Mouse (Mus musculus) ovary, adult 18-20 months (tissue): ENCODE data around the gene Gpx7.
"Not testable (repeated sequence)": the region's sequence is repeated elsewhere in the genome, so short reads cannot be mapped to it uniquely, and the experiment has no call there.

Source experiments
- DNase-seq: peaks from one replicate; pipeline ENCODE4 v3.0.0; 2022; ENCODE audit warnings: low spot score, mixed read lengths

Gpx7 gene

DNA sequence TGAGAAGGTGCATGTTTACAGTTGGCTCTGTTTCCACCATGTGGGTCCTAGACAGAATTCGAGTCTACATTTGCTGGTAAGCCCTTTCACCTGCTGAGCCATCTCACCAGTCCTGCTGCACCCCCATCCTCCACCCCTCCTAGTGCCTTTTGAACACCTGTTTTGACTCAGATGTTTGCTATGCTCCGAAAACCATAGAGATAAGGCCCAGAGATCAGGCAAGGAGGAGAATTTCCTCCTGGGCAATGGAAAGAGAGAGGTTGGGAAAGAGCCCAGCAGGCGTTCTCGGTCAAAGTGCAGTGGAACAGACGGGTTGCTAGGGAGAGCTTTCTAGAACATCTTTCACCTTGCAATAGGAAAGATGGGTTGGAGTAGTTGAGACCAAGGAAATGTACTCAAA lies 15.6 kb downstream of the Gpx7 start:
- DNase-seq, result no peak

DNA sequence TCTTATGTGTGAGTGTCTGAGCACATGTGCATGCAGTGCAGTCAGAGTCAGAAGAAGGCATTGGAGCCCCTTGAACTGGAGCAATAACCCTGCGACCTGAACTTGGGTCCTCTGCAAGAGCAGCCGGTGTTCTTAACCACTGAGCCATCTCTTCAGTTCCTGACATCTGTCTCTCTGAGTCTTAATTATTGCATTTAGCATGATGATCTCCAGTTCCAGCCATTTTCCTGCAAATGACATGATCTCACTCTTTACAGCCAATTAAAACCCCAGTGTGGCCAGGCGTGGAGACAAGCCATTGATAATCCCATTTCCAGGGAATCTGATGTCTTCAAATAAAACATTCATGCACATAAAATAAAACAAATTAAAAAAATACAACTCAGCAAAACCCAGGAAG lies 18.0 kb downstream of the Gpx7 start:
- DNase-seq, result no peak

DNA sequence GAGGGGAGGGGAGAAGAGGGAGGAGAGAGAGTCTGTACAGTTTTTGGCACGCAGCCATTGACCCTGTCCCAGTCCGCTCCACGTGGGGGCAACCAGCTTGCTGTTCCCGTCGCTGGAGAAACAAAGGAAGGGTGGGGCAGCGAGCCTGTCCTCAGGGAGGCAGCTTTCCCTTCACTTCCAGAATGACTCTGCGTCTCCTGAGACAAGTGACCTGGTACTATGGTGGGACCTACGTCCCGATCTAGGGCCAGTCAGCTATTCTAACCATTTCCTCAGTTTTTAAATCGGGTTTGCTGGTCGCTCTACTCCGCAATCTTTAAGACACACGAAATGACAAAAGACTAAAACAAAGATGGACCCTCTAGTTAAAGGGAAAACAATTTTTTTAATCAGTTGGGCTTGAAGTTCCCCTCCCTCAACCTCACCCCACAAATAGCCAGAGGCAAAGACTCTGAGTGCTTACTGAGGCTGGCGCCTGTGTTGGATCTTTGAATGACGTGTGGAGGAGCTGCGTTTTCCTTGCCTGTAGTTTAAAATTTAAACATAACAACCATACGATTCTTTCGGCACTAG lies 19.0 kb downstream of the Gpx7 start:
- peak; percentile 69 for DNase-seq

DNA sequence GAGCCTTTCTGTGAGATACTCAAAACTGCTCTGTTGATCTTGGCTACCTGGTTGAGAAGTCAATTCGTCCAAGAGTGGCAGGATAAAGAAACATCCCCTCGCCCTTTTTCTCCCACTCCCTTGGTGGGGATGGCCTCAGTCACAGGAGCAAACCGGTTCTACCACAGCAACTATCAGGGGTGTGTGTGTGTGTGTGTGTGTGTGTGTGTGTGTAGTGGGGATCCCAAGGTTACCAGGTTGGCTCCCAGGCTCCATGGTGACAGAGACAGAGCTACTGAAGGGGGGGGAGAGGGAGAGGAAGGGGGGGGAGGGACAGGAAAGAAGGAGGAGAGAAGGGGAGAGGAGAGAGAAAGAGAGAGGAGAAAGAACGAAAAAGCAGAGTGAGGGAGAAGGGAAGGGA lies 19.7 kb downstream of the Gpx7 start:
- DNase-seq, result no peak

DNA sequence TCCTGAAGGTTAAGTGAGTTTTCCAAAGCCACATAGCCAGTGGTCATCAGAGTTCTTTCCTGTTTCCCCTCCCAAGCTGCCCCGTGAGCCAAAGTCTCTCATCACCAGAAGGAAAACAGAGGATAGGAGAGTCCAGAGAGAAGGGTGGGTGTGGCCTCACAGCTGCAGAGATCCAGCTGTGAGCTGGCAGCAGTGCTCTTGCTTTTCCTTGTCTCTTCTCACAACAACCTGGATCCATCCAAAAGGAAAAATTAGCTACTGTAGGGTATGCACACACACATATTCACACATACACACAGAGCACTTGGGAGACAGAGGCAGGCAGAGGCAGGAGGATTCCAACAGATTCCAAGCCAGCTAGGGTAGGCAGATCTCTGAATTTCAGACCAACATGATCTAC lies 20.7 kb downstream of the Gpx7 start:
- no peak for DNase-seq

DNA sequence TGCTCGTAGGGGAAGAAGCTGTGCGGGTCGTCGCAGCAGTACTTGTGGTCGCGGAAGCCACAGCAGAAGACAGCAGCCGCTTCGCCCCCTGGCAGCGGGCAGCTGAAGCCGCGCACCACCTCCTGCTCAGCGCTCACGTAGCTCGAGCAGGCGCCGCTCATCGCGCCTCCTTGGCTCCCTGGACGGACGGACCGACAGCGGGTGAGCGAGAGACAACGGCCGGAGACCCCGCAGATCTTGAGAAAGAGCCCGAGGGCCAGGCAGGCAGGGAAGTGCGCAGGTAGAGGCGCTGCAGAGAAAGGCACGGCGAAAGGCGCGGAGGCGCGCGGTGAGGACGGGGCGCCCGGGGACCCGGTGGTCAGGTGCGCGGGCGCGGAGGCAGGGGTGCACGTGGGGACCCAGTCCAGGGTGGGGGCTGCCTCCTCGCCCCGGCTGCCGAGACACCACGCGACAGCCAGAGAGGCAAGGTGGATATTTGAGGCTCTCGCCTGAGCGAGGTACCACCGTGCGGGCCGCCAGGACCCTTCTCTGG lies 23.5 kb downstream of the Gpx7 start, which contains the start of gene Shisal2a:
TSS of gene Shisal2a (minus strand) at position 167 of the 532 bp plus-strand sequence.
- no peak for DNase-seq

DNA sequence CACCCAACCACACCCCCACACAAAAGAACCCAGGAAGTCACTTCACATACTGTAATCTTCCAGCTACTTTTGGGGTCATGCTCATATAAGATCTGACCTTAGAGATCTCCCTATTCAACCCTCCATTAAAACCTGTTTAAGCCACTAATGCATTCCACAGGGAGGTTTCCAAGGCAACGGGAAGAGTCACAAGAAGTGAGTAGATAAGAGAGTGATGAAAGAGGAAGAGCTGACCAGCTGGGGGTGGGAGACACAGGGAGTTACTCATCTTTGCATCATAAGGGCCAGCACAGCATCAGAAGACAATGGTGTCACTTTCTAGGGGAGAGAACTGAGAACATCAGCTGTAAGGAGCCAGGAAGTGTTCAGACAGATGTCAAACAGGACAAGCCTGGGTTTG lies 26.6 kb downstream of the Gpx7 start:
- DNase-seq, result no peak

DNA sequence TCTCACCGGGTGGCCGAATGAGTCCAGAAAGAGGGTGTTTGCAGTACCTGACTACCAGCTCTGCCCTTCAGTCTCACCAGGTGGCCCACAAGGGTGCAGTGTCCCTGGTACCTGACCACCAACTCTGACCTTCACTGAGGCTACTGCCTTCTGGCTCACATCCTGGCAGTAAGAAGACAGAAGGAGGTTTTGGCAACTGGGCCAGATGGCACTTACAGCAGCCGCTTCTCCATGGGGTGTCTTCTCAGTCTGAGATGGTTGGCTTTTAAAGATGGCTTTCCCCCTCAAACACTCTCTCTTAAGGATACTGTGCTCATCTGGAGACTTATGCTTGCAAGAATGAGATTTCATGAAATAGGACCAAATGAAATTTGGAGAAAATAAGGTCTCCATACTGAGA lies 27.3 kb downstream of the Gpx7 start:
- no peak for DNase-seq

DNA sequence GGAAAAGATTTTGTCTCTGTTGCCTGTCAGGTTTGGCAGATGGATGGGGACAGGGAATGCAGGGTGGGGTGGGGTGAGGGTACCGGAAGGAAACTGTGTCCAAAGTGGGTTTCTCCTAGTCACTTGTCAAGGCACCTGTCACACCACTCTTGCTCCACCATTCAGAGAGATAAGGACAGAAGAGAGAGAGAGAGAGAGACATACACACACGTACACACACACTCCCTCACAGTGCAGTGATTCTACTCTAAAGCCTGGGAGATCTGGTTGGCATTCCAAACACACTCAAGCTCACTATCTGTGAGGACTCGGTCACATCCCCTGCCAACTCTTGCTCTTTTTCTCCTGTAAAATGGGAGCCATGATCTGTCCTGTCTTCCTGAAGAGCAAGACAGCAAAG lies 34.6 kb downstream of the Gpx7 start:
- DNase-seq, result no peak

DNA sequence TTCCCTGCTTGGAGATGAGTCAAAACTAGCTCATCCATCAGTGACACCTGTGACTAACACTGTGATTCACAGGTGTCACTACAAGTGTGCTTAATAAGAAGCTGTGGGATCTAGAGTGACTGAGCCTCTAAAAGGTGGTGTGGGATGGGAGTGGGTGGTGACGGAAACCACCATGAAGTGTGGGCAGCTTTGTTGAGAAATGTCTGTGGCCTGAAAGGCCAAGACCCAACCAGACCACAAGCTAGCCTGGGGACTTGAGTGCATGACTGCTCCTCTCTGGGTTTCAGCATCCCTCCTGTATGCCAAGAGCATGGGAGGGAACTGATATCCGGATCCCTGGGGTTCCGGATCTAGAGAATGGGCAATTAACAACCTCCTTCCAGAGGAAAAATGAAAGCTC lies 35.3 kb downstream of the Gpx7 start:
- DNase-seq, result no peak

DNA sequence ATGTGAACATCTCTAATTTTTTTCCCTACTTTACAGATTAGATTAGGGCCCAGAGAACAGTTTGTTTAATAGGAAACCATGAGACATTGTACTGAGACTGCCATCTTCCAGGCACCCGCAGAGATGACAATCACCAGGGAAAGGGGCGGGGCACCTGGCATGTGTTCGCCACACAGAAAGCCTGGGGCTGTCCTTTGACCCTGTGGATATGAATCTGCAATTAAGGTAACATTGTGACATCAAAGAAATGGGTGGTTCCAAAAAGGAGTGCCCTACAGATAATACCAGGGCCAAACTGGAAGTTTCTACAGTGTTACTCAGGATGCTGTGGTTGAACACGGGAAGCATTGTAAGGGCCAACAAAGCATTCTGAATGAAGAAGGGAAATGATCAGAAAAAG lies 36.4 kb downstream of the Gpx7 start:
- DNase-seq, result no peak

DNA sequence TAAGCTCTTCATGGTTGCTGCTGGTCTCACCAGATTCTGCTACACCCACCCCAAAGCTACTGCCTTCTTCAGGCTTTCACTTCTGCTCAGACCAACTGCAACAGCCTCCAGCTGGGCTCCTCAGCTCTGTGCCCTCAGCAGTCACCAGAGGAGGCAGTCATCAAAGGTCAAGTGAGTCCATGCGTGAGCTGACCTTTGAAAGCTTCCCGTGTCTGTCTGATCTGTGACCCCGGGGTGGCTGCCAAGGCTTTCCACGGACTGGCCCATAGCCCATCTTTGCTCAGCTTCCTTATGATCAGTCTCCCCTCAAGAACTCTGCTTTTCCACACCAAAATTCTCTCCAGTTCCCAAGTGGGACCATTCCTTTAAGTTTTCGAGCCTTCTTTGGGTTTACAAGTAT lies 37.5 kb downstream of the Gpx7 start:
- DNase-seq, result no peak

DNA sequence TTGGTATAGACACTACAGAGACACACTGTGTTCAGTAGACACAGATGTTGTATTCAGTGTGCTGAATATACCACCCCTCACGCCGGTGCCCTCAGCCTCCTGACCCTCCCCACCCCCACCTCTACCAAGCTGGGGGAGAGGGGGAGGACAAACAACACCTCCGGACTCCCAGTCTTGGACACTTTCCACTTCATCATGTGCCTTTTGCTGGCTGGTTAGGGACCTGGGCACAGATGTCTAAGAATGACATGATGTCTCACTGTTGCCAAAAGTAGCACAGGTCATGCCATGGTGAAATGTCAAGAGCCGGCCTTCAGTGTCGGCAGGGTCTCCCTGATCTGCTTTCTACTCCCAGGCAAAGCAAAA lies 42.7 kb downstream of the Gpx7 start:
- no peak for DNase-seq

DNA sequence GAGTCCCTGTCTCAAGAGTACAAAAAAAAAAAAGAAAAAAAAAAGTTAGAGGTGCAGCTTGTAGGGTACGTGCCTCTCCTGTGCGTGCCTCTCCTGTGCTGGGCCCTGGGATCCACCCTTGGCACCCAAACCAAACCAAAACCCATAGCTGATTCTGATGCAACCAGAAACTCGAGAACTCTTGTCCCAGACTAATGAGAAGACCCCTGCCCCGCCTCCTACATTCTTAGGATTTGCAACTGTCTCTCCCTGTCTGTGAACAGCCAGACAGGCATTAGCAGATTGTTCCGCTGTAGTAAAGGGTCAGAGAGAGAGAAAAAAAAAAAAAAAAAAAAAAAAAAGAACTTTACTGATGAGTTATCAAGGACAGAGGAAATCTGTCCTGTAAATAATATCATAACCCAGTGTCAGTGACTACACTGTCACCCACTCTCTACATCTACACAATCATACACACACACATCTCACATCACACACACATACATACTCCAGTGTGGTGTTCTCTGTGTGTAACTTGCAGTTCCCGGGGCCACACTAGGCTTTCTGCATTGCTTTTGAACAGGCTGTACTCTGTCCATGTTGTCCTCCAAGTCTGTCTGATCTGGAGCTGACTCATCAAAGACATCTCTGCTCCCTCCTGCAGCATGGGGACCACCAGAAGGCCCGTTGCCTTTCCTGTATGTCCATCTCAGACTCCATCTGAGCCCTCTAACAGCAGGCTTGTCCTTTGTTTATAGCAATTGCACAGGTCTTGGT lies 43.2 kb downstream of the Gpx7 start:
- no peak for DNase-seq

DNA sequence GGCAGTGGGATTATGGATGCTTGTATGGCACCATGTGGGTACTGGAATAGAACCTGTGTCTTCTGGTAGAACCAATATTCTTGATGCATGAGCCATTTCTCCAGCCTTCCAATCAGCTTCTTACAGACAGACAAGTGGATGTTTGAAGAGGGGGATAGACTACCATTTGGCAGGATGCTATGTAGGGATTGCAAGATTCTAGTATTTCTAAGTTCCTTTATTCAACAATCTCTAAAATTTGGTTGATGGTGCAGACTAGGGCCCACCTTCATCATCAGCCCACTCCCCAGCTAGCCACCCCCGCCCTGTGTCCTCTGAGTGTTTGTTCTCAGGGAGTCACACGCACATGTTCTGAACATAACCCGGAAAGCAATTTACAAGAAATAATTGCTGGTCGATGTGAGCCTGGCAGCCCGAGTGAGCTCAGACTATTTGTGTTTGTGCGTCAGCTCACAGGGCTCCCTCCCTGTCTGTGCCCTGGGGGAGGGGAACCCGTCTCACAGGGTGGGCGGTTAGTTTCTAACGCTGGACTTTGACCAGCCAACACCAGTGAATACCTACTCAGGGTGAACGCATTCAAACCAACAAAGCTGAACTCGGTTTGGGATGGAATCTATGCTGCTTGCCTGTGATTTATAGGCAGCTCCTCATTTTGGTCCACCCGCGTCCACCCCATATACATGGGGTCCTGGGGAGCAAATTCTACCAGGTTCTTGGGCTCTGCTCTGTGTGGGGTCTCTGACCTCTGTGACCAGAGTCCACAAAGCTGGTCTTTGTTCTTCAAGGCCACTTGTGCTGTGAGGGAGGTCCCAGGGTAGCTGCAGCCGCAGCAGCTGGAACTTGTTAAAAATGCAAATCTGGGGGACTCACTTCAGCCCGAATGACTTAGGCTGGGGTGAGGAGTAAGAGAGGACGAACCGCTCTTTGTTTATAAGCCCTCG lies 44.2 kb downstream of the Gpx7 start:
- DNase-seq, result no peak

DNA sequence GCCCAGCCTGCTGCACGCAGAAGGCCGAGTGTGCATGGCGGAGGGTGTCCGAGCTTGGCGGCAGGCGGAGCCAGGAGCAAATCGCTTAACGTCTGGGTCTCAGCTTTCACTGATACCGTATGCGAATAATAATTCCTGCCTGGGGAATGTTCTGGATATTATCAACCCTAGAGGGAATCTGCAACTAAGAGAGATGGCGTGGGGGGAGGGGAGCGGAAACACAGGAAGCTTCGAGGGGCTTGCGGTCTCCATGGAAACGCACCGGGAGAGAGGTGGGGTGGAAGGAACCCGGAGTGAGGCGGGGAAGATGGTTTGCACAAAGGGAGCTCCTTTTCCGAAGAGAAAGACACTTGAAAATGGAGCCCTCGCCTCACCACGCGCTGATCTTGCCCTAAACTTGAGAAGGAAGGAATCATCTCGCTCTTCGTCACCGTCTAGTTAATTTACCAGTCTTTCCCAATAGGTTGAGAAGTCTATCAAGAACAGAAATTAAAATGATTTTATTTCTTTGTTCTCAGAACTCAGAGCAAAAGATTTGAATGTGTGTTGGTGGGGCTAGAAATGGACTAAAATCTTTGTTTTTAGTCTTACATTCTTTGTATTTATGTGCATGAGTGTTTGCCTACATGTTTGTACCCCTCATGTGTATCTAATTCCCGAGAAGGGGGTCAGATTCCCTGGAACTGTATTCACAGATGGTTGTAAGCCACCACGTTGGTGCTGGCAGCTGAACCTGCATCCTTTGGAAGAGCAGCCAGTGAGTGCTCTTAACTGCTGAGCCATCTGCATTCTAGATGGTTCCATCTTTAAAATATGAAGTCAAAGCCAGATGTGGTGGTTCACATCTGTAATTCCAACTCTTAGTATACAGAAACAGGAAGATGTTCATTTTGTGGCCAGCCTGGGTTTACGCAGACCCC lies 46.4 kb downstream of the Gpx7 start:
- peak; percentile 59 for DNase-seq

DNA sequence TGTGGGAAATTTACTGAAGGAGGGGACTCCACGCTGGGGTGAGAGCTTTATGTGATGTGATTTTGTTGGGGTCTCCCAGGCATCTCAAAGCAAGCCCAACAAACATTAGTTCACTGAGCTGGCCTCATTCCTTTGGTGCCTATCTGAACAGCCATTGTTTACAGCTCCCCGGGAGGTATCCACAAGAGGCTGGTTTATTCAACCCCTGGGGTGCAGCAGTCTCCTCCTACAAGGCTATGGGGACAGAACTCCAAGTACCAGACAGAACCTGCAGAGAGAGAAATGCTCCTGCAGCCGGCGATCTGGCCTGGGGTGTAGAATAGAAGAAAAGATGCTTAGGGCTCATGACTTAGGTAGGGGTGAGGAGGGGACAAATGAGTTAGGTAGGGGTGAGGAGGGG lies 48.3 kb downstream of the Gpx7 start:
- DNase-seq, result no peak

DNA sequence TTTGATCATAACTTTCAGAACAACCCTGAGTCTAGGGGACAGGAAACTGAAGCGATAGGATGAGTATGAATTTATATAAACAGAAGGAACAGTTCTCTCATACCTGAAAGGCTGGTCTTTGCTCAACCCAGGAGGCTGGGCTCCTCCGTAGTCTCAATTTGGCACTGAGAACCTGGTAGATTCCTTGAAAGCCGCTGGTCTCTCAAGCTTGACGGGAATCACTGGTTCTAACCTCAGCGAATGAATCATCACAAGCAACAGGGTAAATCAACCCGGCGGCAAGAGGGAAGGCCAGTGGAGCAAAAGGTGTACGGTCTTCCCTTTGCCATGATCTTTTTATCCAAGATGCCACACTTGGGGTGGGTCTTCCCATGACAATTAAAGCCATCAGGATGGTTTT lies 49.3 kb downstream of the Gpx7 start:
- DNase-seq, result no peak

DNA sequence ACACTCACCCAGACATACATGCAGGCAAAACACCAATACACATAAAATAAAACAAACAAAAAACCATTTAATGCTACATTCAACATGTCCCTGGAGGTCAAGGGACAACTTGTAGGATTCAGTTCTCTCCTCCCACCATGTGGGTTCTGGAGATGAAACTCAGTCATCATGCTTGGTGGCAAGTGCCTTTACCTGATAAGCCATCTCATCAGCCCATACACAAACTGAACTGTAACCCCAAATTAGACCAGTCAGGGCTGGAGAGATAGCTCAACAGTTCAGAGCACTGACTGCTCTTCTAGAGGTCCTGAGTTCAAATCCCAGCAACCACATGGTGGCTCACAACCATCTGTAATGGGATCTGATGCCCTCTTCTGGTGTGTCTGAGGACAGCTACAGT lies 53.2 kb downstream of the Gpx7 start:
- DNase-seq, result not testable (repeated sequence)

DNA sequence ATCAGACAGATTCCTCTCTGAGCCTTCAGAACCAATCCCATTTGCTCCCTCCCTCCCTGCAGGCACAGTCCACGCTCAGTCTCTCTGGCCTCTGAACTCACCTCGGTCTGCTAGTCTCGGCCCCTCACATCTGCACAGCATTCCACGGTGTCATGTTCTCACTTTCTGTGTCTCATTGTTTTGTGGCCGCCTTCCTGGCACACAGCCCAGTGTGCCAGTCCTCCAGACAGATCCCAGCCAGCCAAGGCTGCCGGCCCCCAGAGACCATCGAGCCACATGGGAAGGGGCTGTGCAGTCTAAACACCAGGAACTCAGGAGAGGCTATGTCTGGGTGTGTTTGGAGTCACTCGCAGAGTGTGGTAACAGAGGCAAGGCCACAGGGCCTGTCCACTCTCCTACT lies 55.9 kb downstream of the Gpx7 start:
- DNase-seq, result peak; percentile 71
